ENCODE assay signal across 10 mouse cellular contexts in the genomic region with DNA sequence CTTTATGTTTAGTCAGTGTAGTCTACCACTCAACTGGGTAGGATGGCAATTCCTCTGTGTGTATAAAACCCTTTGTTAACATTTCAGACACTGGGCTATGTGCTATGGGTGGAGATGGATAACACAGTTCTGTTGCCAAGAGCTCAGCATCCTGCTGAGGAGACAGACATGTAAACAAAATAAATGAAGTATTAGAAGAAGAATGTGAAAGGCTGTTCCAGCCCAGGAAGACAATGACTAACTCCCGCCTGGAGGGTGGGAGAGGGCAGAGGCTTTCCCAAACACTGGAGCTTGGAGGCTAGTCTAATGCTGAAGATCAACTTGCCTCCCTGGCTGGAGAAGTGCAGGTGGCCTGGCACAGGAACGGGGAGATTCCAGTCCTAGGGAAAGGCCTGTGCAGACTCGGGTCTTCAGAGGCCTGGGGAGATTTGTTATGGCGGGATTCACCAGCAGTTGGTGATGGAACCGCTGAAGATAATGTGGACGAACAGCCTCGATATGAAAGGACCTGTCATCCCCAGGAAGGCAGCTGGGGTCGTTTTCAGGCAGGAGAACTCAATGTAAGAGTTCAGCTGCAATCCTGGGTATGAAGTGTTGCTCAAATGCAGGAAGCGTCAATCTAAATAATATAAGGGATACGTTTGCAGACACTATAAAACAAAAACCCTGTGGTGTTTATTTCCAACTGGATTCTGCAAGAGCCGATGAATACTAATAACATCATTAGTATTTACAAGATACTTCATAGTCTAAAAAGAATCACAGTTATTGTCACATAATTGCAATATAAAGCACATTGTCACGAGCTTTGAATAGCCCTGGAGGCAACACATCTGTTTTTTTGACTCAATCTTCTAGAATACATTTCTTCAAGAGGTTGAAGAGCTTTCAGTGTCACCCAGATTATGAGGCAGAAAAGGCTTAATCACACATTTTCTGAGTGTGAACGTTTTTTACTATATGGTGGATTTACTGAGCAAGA.
A peak's percentile ranks its signal among the peaks of the same experiment; 100 is the strongest.
DNase-seq lines count a peak whose midpoint lies in the region; ATAC-seq lines count a peak whose summit lies in the region.
"Had no signal": no experiment of that assay in that cellular context is flagged by ENCODE, and none has a peak within 500 bp of the region (broad histone marks: within the 10 kb centered on the region; RNA-seq: fewer than 3 reads in every experiment).

No protein-coding gene starts in this region.

- WGBS in embryonic facial prominence, embryonic 14.5 days, result 50% methylated on average over 13 of the region's 13 CpGs
- WGBS in embryonic facial prominence, embryonic 10.5 days, result 55% methylated on average over 13 of the region's 13 CpGs
- 32% methylated on average over 13 of the region's 13 CpGs for WGBS in hindbrain, embryonic 13.5 days

- H3K9me3 ChIP-seq in embryonic facial prominence, embryonic 14.5 days (ENCODE audit: control insufficient read depth, low read length), result no peaks in the 10 kb centered on the region
- H3K9me3 ChIP-seq in embryonic facial prominence, embryonic 10.5 days, result no peaks in the 10 kb centered on the region
- no peaks in the 10 kb centered on the region for H3K9me3 ChIP-seq in hindbrain, embryonic 13.5 days
- H3K9me3 ChIP-seq: liver, embryonic 13.5 days had no signal

- no peak for DNase-seq in embryonic facial prominence, embryonic 14.5 days (ENCODE audit: low spot score)
- DNase-seq in embryonic facial prominence, embryonic 10.5 days (ENCODE audit: low spot score), result no peak
- DNase-seq in ZHBTc4 (ENCODE audit: low read depth, low spot score), result peak; percentile 6
- peak; percentile 16 for DNase-seq in mesoderm, embryonic 11.5 days (ENCODE audit: low read depth, low spot score)
- DNase-seq in thymus, postnatal 10 days (ENCODE audit: low spot score in 2 of 2), result no peak
- DNase-seq in right cerebral cortex, postnatal 36 days (ENCODE audit: low spot score in 2 of 2), result no peak
- DNase-seq: liver, embryonic 13.5 days had no signal

- H3K27me3 ChIP-seq in embryonic facial prominence, embryonic 14.5 days (replicated peaks; ENCODE audit: control insufficient read depth, insufficient read depth, low read length), result no peaks in the 10 kb centered on the region
- no peaks in the 10 kb centered on the region for H3K27me3 ChIP-seq in embryonic facial prominence, embryonic 10.5 days (replicated peaks; ENCODE audit: low read depth, poor library complexity, severe bottlenecking)
- H3K27me3 ChIP-seq in hindbrain, embryonic 13.5 days, result 0 out of 2 replicates have a peak, but pooled peaks cover 2% of the 10 kb centered on the region
- H3K27me3 ChIP-seq: liver, embryonic 13.5 days had no signal

- H3K4me3 ChIP-seq in embryonic facial prominence, embryonic 14.5 days (ENCODE audit: low read depth, low read length), result no peak overlapping the region
- no peak overlapping the region for H3K4me3 ChIP-seq in embryonic facial prominence, embryonic 10.5 days
- no peak overlapping the region for H3K4me3 ChIP-seq in hindbrain, embryonic 13.5 days
- H3K4me3 ChIP-seq: erythroblast, embryonic 14.5 days; liver, embryonic 13.5 days had no signal

- H3K4me2 ChIP-seq in embryonic facial prominence, embryonic 14.5 days (ENCODE audit: low read depth, low read length), result no peak overlapping the region
- H3K4me2 ChIP-seq in hindbrain, embryonic 13.5 days, result 0 out of 2 replicates have a peak overlapping the region, but pooled peaks have one; percentile 0
- H3K4me2 ChIP-seq: liver, embryonic 13.5 days had no signal

- H3K27ac ChIP-seq in embryonic facial prominence, embryonic 14.5 days (replicated peaks; ENCODE audit: low read depth, low read length), result no peak overlapping the region
- H3K27ac ChIP-seq in embryonic facial prominence, embryonic 10.5 days (replicated peaks), result no peak overlapping the region; the same call in 1 of the 2 replicates
- H3K27ac ChIP-seq in hindbrain, embryonic 13.5 days, result peak overlapping the region; percentile 49; the same call in 1 of the 2 replicates
- H3K27ac ChIP-seq: liver, embryonic 13.5 days had no signal

- no peaks in the 10 kb centered on the region for H3K36me3 ChIP-seq in embryonic facial prominence, embryonic 14.5 days (ENCODE audit: control insufficient read depth, insufficient read depth, low read length)
- no peaks in the 10 kb centered on the region for H3K36me3 ChIP-seq in embryonic facial prominence, embryonic 10.5 days (replicated peaks)
- H3K36me3 ChIP-seq in hindbrain, embryonic 13.5 days, result no peaks in the 10 kb centered on the region
- H3K36me3 ChIP-seq: liver, embryonic 13.5 days had no signal

- peak; percentile 33 for ATAC-seq in embryonic facial prominence, embryonic 14.5 days (ENCODE audit: low read depth)
- peak; percentile 63; the same call in 1 of the 2 replicates for ATAC-seq in hindbrain, embryonic 13.5 days (ENCODE audit: low FRiP score)
- no peak for ATAC-seq in erythroblast, adult 5-6 weeks (replicated peaks; ENCODE audit: low FRiP score, poor library complexity, severe bottlenecking)

- peaks cover 6% of the 10 kb centered on the region for H3K4me1 ChIP-seq in embryonic facial prominence, embryonic 14.5 days (ENCODE audit: control insufficient read depth, insufficient read depth, low read length)
- H3K4me1 ChIP-seq in embryonic facial prominence, embryonic 10.5 days, result peaks cover 15% of the 10 kb centered on the region
- H3K4me1 ChIP-seq in hindbrain, embryonic 13.5 days (replicated peaks), result peaks cover 18% of the 10 kb centered on the region
- H3K4me1 ChIP-seq: liver, embryonic 13.5 days had no signal

- no peak overlapping the region for H3K9ac ChIP-seq in embryonic facial prominence, embryonic 14.5 days (ENCODE audit: low read depth, low read length)
- H3K9ac ChIP-seq in hindbrain, embryonic 13.5 days, result no peak overlapping the region
- H3K9ac ChIP-seq: liver, embryonic 13.5 days had no signal

Comparison
In these comparisons a context has a peak if more than half of its experiments do, and no peak if none do; other contexts are left out.
1. DNase-seq: peak in ZHBTc4 (single experiment) and mesoderm, embryonic 11.5 days (single experiment); none in embryonic facial prominence, embryonic 14.5 days (single experiment), embryonic facial prominence, embryonic 10.5 days (single experiment), thymus, postnatal 10 days (0 of 2) and right cerebral cortex, postnatal 36 days (0 of 2).